Mouse (Mus musculus) heart, adult 2 months (tissue): ENCODE data around the gene Fstl5.

Experiments used
- CTCF ChIP-seq: fragments of 200-600 bp; IDR thresholded peaks from 2 replicates; pipeline ENCODE4 v1.8.1; 2022; ENCODE audit warnings: antibody characterized with exemption, mild to moderate bottlenecking, moderate library complexity
- EP300 ChIP-seq: fragments of 200-500 bp; IDR thresholded peaks from 2 replicates; pipeline ENCODE4 v1.6.1; 2011; ENCODE audit warnings: low read depth, low read length, control low read depth; ENCODE audit not compliant: insufficient read depth
- POLR2A ChIP-seq: fragments of 200-500 bp; IDR thresholded peaks from 2 replicates; pipeline ENCODE4 v1.6.1; 2011; ENCODE audit warnings: mild to moderate bottlenecking, low read depth, low read length, control low read depth; ENCODE audit not compliant: insufficient read depth

DNA sequence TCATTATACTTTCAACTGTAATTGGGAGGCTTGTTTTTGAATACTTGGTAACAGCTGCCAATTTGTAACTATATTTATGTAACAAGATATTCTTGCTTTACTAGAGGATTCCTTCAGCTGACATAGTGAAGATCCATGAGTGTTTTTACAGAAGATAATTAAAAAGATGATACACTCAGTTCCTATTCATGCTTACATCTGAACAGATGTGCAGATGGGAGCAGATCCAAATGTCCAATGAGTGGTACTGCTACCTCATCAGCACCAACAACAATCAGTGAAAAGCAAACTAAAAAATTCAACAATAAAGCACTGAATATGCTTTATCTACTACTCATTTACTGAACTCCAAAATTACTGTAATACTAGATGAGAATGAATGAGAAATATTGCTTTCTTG is 292.9 kb downstream of the Fstl5 start:
- TF ChIP-seq CTCF (no peak), POLR2A (no peak), EP300 (no peak)
